Mouse (Mus musculus) liver, adult (tissue): Measurements from ENCODE around the gene Obox7.
"Not testable (repeated sequence)": the region's sequence is repeated elsewhere in the genome, so short reads cannot be mapped to it uniquely, and the experiment has no call there.

Source experiments
- GATA4 ChIP-seq: IDR thresholded peaks from 2 replicates; pipeline ENCODE4 v1.6.1; 2014; ENCODE audit warnings: mild to moderate bottlenecking, low read length; ENCODE audit not compliant: insufficient replicate concordance

The Obox7 gene

GRCm38 (mm10) chr7:14659196-14659595 lies at the start of gene Obox7:
Gene Obox7 (plus strand): TSS chr7:14659496.
- not testable (repeated sequence) for TF ChIP-seq GATA4
